Mouse (Mus musculus) cortical plate, adult 2 months (tissue): Measurements from ENCODE around the gene C130074G19Rik.

Source experiments
- CTCF ChIP-seq: fragments of 200-500 bp; IDR thresholded peaks from 2 replicates; pipeline ENCODE4 v1.5.1; 2011; ENCODE audit warnings: mild to moderate bottlenecking, control low read depth, low read length; ENCODE audit not compliant: insufficient read depth; ENCODE audit errors: extremely low read depth
- POLR2A ChIP-seq: fragments of 200-500 bp; IDR thresholded peaks from 2 replicates; pipeline ENCODE4 v1.6.1; 2011; ENCODE audit warnings: mild to moderate bottlenecking, low read length, control low read depth; ENCODE audit not compliant: insufficient read depth; ENCODE audit errors: extremely low read depth

- TF ChIP-seq CTCF (no peak), POLR2A (no peak)
Measured at GRCm38 (mm10) chr1:184881211-184881610, 1.8 kb downstream of the C130074G19Rik start.
